Mouse (Mus musculus): ENCODE results near the gene Ing3.

DNA sequence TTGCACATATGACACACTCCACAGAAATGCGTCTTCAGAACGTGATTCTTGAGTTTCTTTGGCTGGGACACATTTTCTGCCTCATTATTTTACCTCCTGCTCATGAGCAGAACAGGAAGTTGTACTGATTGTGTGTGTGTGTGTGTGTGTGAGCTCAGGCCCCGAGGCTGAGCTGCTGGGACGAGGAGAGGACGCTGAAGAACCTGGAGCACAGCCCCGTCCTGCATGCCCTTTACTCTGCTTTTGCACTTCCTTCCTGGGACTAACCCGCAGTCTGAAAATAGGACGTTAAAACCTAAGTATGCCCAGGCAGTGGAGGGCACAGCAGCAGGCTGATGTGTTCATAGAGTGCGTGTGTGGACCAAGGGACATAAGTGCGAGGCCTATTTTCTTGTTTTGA is 70.3 kb downstream of the Ing3 start:
- TF ChIP-seq GATA1 (IDR thresholded peaks at IDR 0.05; ENCODE audit: borderline replicate concordance, low read length) (no peak), FLI1 (IDR thresholded peaks at IDR 0.05; ENCODE audit: low read length) (no peak)

Data from megakaryocyte, embryonic 14.5 days (primary cell).